Mouse (Mus musculus) myocyte (in vitro differentiated cells): Measurements from ENCODE around the gene Ttc21a. TPM values are rescaled to one million over a fixed set of nuclear protein-coding genes. Genes with fewer than 3 reads are reported as not detected.

Experiments
- H3K27me3 ChIP-seq: one replicate; pipeline ENCODE4 v1.6.1; 2011; ENCODE audit not compliant: control insufficient read depth, insufficient read depth, insufficient read length
- H3K36me3 ChIP-seq: one replicate; pipeline ENCODE4 v1.6.1; 2011; ENCODE audit not compliant: control insufficient read depth, insufficient read depth
- H3K4me2 ChIP-seq: one replicate; pipeline ENCODE4 v1.6.1; 2011; ENCODE audit warnings: low read depth, control low read depth
- H3K4me3 ChIP-seq: one replicate; pipeline ENCODE4 v1.5.1; 2011; ENCODE audit warnings: mild to moderate bottlenecking, control low read depth, moderate library complexity
- H3K79me2 ChIP-seq: one replicate; pipeline ENCODE4 v1.6.1; 2011; ENCODE audit not compliant: control insufficient read depth, insufficient read depth
- H3ac ChIP-seq: one replicate; pipeline ENCODE4 v1.6.1; 2011; ENCODE audit not compliant: control insufficient read depth, insufficient read length
- CEBPB ChIP-seq: IDR thresholded peaks from 2 replicates; pipeline ENCODE4 v1.6.1; 2011; ENCODE audit warnings: mild to moderate bottlenecking, moderate library complexity; ENCODE audit not compliant: poor library complexity, insufficient read depth, severe bottlenecking
- E2F4 ChIP-seq: IDR thresholded peaks from one replicate; pipeline ENCODE4 v1.6.1; 2011; ENCODE audit warnings: mild to moderate bottlenecking, control low read depth, moderate library complexity; ENCODE audit not compliant: insufficient read depth
- MAX ChIP-seq: IDR thresholded peaks from one replicate; pipeline ENCODE4 v1.6.1; 2011; ENCODE audit warnings: low read depth, mild to moderate bottlenecking, control low read depth
- MYOD1 ChIP-seq, 3 experiments: IDR thresholded peaks; one replicate each; pipeline ENCODE4 v1.6.1; 2011; ENCODE audit warnings: control low read depth in 2 of 3, low read depth in 2 of 3, mild to moderate bottlenecking in 2 of 3, moderate library complexity in 1 of 3; ENCODE audit not compliant: insufficient read length in 2 of 3, control insufficient read depth in 1 of 3
- MYOG ChIP-seq, 3 experiments: IDR thresholded peaks; one replicate each; pipeline ENCODE4 v1.6.1; 2011; ENCODE audit warnings: control low read depth in 2 of 3, low read depth in 2 of 3, mild to moderate bottlenecking in 2 of 3; ENCODE audit not compliant: insufficient read length in 2 of 3, control insufficient read depth in 1 of 3, insufficient read depth in 1 of 3
- POLR2A ChIP-seq: IDR thresholded peaks from one replicate; pipeline ENCODE4 v1.6.1; 2011; ENCODE audit warnings: low read depth, mild to moderate bottlenecking, control low read depth, moderate library complexity; ENCODE audit not compliant: insufficient read length
- POLR2AphosphoS2 ChIP-seq: IDR thresholded peaks from one replicate; pipeline ENCODE4 v1.6.1; 2011; ENCODE audit warnings: low read depth, control low read depth; ENCODE audit not compliant: insufficient read length
- REST ChIP-seq: IDR thresholded peaks from one replicate; pipeline ENCODE4 v1.6.1; 2011; ENCODE audit warnings: mild to moderate bottlenecking, control low read depth, moderate library complexity; ENCODE audit not compliant: insufficient read depth, insufficient read length
- SRF ChIP-seq: IDR thresholded peaks from one replicate; pipeline ENCODE4 v1.6.1; 2011; ENCODE audit warnings: low read depth; ENCODE audit not compliant: control insufficient read depth, insufficient read length
- TCF12 ChIP-seq: IDR thresholded peaks from one replicate; pipeline ENCODE4 v1.6.1; 2011; ENCODE audit warnings: mild to moderate bottlenecking, control low read depth; ENCODE audit not compliant: poor library complexity, insufficient read depth, severe bottlenecking
- TCF3 ChIP-seq: IDR thresholded peaks from one replicate; pipeline ENCODE4 v1.6.1; 2011; ENCODE audit warnings: low read depth, control low read depth; ENCODE audit not compliant: insufficient read length
- USF1 ChIP-seq: IDR thresholded peaks from one replicate; pipeline ENCODE4 v1.6.1; 2011; ENCODE audit warnings: low read depth, mild to moderate bottlenecking, control low read depth, moderate library complexity
- polyA plus RNA-seq: library from polyadenylated mRNA; unstranded; fragments of >200 nt; fragmentation: generic; extraction: Trizol; gene quantifications from one replicate; pipeline ENCODE4 v1.2.1, GENCODE M21; 2012; ENCODE audit warnings: missing spikeins

The Ttc21a gene
- polyA plus RNA-seq, 1 experiment: 0.05 TPM

- Histone ChIP-seq H3K79me2 (no peaks in the 10 kb centered on the region), H3K4me3 (no peak overlapping the region), H3K4me2 (no peak overlapping the region), H3K27me3 (no peaks in the 10 kb centered on the region), H3K36me3 (no peaks in the 10 kb centered on the region), H3ac (no peak overlapping the region)
- TF ChIP-seq MYOD1 (IDR thresholded peaks at IDR 0.05; ENCODE audit: control insufficient read depth in 1 of 3, insufficient read length in 2 of 3, low read depth in 2 of 3): no peak
- no peak for TF ChIP-seq USF1
- TF ChIP-seq POLR2AphosphoS2: no peak
- no peak for TF ChIP-seq CEBPB
- TF ChIP-seq TCF12: no peak
- no peak for TF ChIP-seq MAX
- TF ChIP-seq E2F4: no peak
- TF ChIP-seq TCF3: no peak
- no peak for TF ChIP-seq REST
- no peak for TF ChIP-seq SRF
- TF ChIP-seq MYOG (IDR thresholded peaks at IDR 0.05; ENCODE audit: control insufficient read depth in 1 of 3, insufficient read depth in 1 of 3, insufficient read length in 2 of 3, low read depth in 2 of 3): no peak
These were observed 26.8 kb downstream of the Ttc21a start for GRCm38 (mm10) chr9:119964206-119964605.

- H3K79me2 ChIP-seq: no peaks in the 10 kb centered on the region
- H3ac ChIP-seq: no peak overlapping the region
- no peaks in the 10 kb centered on the region for H3K36me3 ChIP-seq
- H3K27me3 ChIP-seq: no peaks in the 10 kb centered on the region
- H3K4me3 ChIP-seq: no peak overlapping the region
- TF ChIP-seq CEBPB: no peak
- no peak for TF ChIP-seq MYOD1 (IDR thresholded peaks at IDR 0.05; ENCODE audit: control insufficient read depth in 1 of 3, insufficient read length in 2 of 3, low read depth in 2 of 3)
- no peak for TF ChIP-seq SRF
- no peak for TF ChIP-seq E2F4
- TF ChIP-seq MYOG (IDR thresholded peaks at IDR 0.05; ENCODE audit: control insufficient read depth in 1 of 3, insufficient read depth in 1 of 3, insufficient read length in 2 of 3, low read depth in 2 of 3): no peak
- no peak for TF ChIP-seq USF1
- no peak overlapping the region for H3K4me2 ChIP-seq
These were observed 27.8 kb downstream of the Ttc21a start for GRCm38 (mm10) chr9:119965186-119965585.

- TF ChIP-seq MAX (no peak), USF1 (no peak), TCF12 (no peak), SRF (no peak), REST (no peak), CEBPB (no peak), MYOD1 (IDR thresholded peaks at IDR 0.05; ENCODE audit: control insufficient read depth in 1 of 3, insufficient read length in 2 of 3, low read depth in 2 of 3) (no peak), POLR2A (no peak), MYOG (IDR thresholded peaks at IDR 0.05; ENCODE audit: control insufficient read depth in 1 of 3, insufficient read depth in 1 of 3, insufficient read length in 2 of 3, low read depth in 2 of 3) (no peak), POLR2AphosphoS2 (no peak), TCF3 (no peak), E2F4 (no peak)
- Histone ChIP-seq H3ac (no peak overlapping the region), H3K4me2 (no peak overlapping the region), H3K27me3 (no peaks in the 10 kb centered on the region), H3K79me2 (no peaks in the 10 kb centered on the region), H3K36me3 (no peaks in the 10 kb centered on the region), H3K4me3 (no peak overlapping the region)
These were observed 29.0 kb downstream of the Ttc21a start for GRCm38 (mm10) chr9:119966221-119966910.

GRCm38 (mm10) chr9:119969811-119970210 is 32.4 kb downstream of the Ttc21a start:
- H3ac ChIP-seq: no peak overlapping the region

More at GRCm38 (mm10) chr9:119969811-119970210, 32.4 kb downstream of the Ttc21a start:
- no peaks in the 10 kb centered on the region for H3K79me2 ChIP-seq
- TF ChIP-seq MYOD1 (IDR thresholded peaks at IDR 0.05; ENCODE audit: control insufficient read depth in 1 of 3, insufficient read length in 2 of 3, low read depth in 2 of 3) (no peak), POLR2A (no peak), REST (no peak), TCF12 (no peak), POLR2AphosphoS2 (no peak), TCF3 (no peak), CEBPB (no peak), SRF (no peak), MYOG (IDR thresholded peaks at IDR 0.05; ENCODE audit: control insufficient read depth in 1 of 3, insufficient read depth in 1 of 3, insufficient read length in 2 of 3, low read depth in 2 of 3) (no peak), USF1 (no peak), MAX (no peak), E2F4 (no peak)
- H3K27me3 ChIP-seq: no peaks in the 10 kb centered on the region
- H3K4me2 ChIP-seq: no peak overlapping the region
- no peak overlapping the region for H3K4me3 ChIP-seq
- H3K36me3 ChIP-seq: peaks cover 3% of the 10 kb centered on the region
